Mouse (Mus musculus) hindbrain, embryonic 16.5 days (tissue): ENCODE measurements around the gene Usp50. TPM values are rescaled to one million over a fixed set of nuclear protein-coding genes. Genes with fewer than 3 reads are reported as not detected.

Experiments
- ATAC-seq: fragments of 200-750 bp; cut with Nextera tagmentation; 2 replicates; pipeline ENCODE4 v1.8.0; 2017; ENCODE audit warnings: moderate TSS enrichment, moderate library complexity
- H3K27ac ChIP-seq: fragments of 300-500 bp; sonication (generic); 2 replicates; pipeline ENCODE4 v1.5.1; 2014; ENCODE audit warnings: low read depth, mild to moderate bottlenecking, control low read depth, low read length, moderate library complexity
- H3K27me3 ChIP-seq: fragments of 300-500 bp; sonication (generic); replicated peaks from 2 replicates; pipeline ENCODE4 v1.6.1; 2014; ENCODE audit warnings: low read length; ENCODE audit not compliant: control insufficient read depth, insufficient read depth
- H3K36me3 ChIP-seq: fragments of 300-500 bp; sonication (generic); 2 replicates; pipeline ENCODE4 v1.6.1; 2014; ENCODE audit warnings: mild to moderate bottlenecking, low read length, moderate library complexity, mixed read lengths; ENCODE audit not compliant: control insufficient read depth, insufficient read depth
- H3K4me1 ChIP-seq: fragments of 300-500 bp; sonication (generic); 2 replicates; pipeline ENCODE4 v1.6.1; 2014; ENCODE audit warnings: low read depth, low read length; ENCODE audit not compliant: control insufficient read depth, insufficient read depth
- H3K4me2 ChIP-seq: fragments of 300-500 bp; sonication (generic); 2 replicates; pipeline ENCODE4 v1.6.1; 2014; ENCODE audit warnings: mild to moderate bottlenecking, low read length, control low read depth, moderate library complexity
- H3K4me3 ChIP-seq: fragments of 300-500 bp; sonication (generic); 2 replicates; pipeline ENCODE4 v1.5.1; 2014; ENCODE audit warnings: mild to moderate bottlenecking, low read length, control low read depth, moderate library complexity
- H3K9ac ChIP-seq: fragments of 300-500 bp; sonication (generic); 2 replicates; pipeline ENCODE4 v1.6.1; 2014; ENCODE audit warnings: low read depth, mild to moderate bottlenecking, control low read depth, low read length, moderate library complexity
- H3K9me3 ChIP-seq: fragments of 300-500 bp; sonication (generic); 2 replicates; pipeline ENCODE4 v1.6.1; 2014; ENCODE audit warnings: mild to moderate bottlenecking, low read length, moderate library complexity; ENCODE audit not compliant: control insufficient read depth
- WGBS: fragments of 180-500 bp; shearing (Covaris S2); extraction: QIAGEN DNeasy Blood & Tissue Kit; methylation state at CpG from one replicate; pipeline ENCODE4 v1.1.7; 2014; 5-methylcytosine and 5-hydroxymethylcytosine counted together
- polyA plus RNA-seq: library from polyadenylated mRNA; unstranded; fragments of >200 nt; fragmentation: Nextera tagmentation; extraction: Ambion mirVana; gene quantifications from 2 replicates; pipeline ENCODE4 v1.2.1, GENCODE M21; 2015

The Usp50 gene
- polyA plus RNA-seq, 1 experiment from 2014 or later = 1.8 TPM

GRCm38 (mm10) chr2:126767599-126767998, 15.7 kb downstream of the Usp50 start:
- WGBS = 98% methylated on average over 3 of the region's 3 CpGs
- H3K9ac ChIP-seq = no peak overlapping the region
- H3K4me3 ChIP-seq = no peak overlapping the region
- no peak for ATAC-seq
- no peaks in the 10 kb centered on the region for H3K27me3 ChIP-seq
- H3K4me1 ChIP-seq = no peaks in the 10 kb centered on the region; the same call in 1 of the 2 replicates
- H3K27ac ChIP-seq = no peak overlapping the region
- H3K36me3 ChIP-seq = no peaks in the 10 kb centered on the region
- H3K4me2 ChIP-seq = no peak overlapping the region
- no peaks in the 10 kb centered on the region for H3K9me3 ChIP-seq

GRCm38 (mm10) chr2:126765867-126766582, 17.2 kb downstream of the Usp50 start:
- Histone ChIP-seq H3K27me3 (no peaks in the 10 kb centered on the region), H3K4me3 (no peak overlapping the region), H3K9ac (no peak overlapping the region), H3K4me2 (0 out of 2 replicates have a peak overlapping the region, but pooled peaks have one; percentile 7), H3K4me1 (no peaks in the 10 kb centered on the region; the same call in 1 of the 2 replicates), H3K9me3 (no peaks in the 10 kb centered on the region), H3K27ac (no peak overlapping the region), H3K36me3 (peaks cover 13% of the 10 kb centered on the region)
- WGBS = 32% methylated on average over 11 of the region's 11 CpGs
- ATAC-seq = peak; percentile 81

- H3K4me1 ChIP-seq = no peaks in the 10 kb centered on the region
- no peak for ATAC-seq
- no peak overlapping the region for H3K4me2 ChIP-seq
- H3K9ac ChIP-seq = no peak overlapping the region
- H3K36me3 ChIP-seq = peaks cover 64% of the 10 kb centered on the region
- H3K27ac ChIP-seq = no peak overlapping the region
- no peak overlapping the region for H3K4me3 ChIP-seq
- 93% methylated on average over 7 of the region's 7 CpGs for WGBS
- H3K27me3 ChIP-seq = no peaks in the 10 kb centered on the region
- H3K9me3 ChIP-seq = no peaks in the 10 kb centered on the region
Measured at GRCm38 (mm10) chr2:126759351-126759750, 23.9 kb downstream of the Usp50 start.

GRCm38 (mm10) chr2:126755664-126756063, 27.6 kb downstream of the Usp50 start:
- Histone ChIP-seq H3K36me3 (peaks cover 65% of the 10 kb centered on the region), H3K9me3 (no peaks in the 10 kb centered on the region), H3K27me3 (no peaks in the 10 kb centered on the region), H3K9ac (no peak overlapping the region), H3K27ac (no peak overlapping the region), H3K4me3 (no peak overlapping the region), H3K4me2 (no peak overlapping the region), H3K4me1 (no peaks in the 10 kb centered on the region)
- no peak for ATAC-seq
- 97% methylated on average over 6 of the region's 6 CpGs for WGBS

- Histone ChIP-seq H3K4me2 (no peak overlapping the region), H3K9ac (no peak overlapping the region), H3K36me3 (peaks cover 19% of the 10 kb centered on the region), H3K27ac (no peak overlapping the region), H3K9me3 (no peaks in the 10 kb centered on the region), H3K4me1 (no peaks in the 10 kb centered on the region), H3K27me3 (no peaks in the 10 kb centered on the region), H3K4me3 (no peak overlapping the region)
- 94% methylated on average over 5 of the region's 5 CpGs for WGBS
- no peak for ATAC-seq
Measured at GRCm38 (mm10) chr2:126743389-126743788, 39.9 kb downstream of the Usp50 start.

GRCm38 (mm10) chr2:126740314-126740713, 43.0 kb downstream of the Usp50 start:
- Histone ChIP-seq H3K27ac (no peak overlapping the region), H3K9me3 (no peaks in the 10 kb centered on the region), H3K27me3 (no peaks in the 10 kb centered on the region), H3K4me2 (no peak overlapping the region), H3K4me3 (no peak overlapping the region), H3K9ac (no peak overlapping the region), H3K4me1 (no peaks in the 10 kb centered on the region), H3K36me3 (peaks cover 23% of the 10 kb centered on the region)
- ATAC-seq = no peak
- 86% methylated on average over 2 of the region's 2 CpGs for WGBS

- no peak for ATAC-seq
- no peak overlapping the region for H3K4me3 ChIP-seq
- 86% methylated on average over 6 of the region's 6 CpGs for WGBS
- H3K27ac ChIP-seq = no peak overlapping the region
- H3K27me3 ChIP-seq = no peaks in the 10 kb centered on the region
- no peaks in the 10 kb centered on the region for H3K9me3 ChIP-seq
- H3K4me2 ChIP-seq = no peak overlapping the region
- H3K4me1 ChIP-seq = no peaks in the 10 kb centered on the region
- peaks cover 20% of the 10 kb centered on the region for H3K36me3 ChIP-seq
- H3K9ac ChIP-seq = no peak overlapping the region
Measured at GRCm38 (mm10) chr2:126735339-126736073, 47.8 kb downstream of the Usp50 start.

- Histone ChIP-seq H3K4me2 (no peak overlapping the region), H3K27ac (no peak overlapping the region), H3K9me3 (no peaks in the 10 kb centered on the region), H3K27me3 (no peaks in the 10 kb centered on the region), H3K4me3 (no peak overlapping the region), H3K9ac (no peak overlapping the region), H3K4me1 (no peaks in the 10 kb centered on the region), H3K36me3 (peaks cover 13% of the 10 kb centered on the region)
- 92% methylated on average over 2 of the region's 2 CpGs for WGBS
- ATAC-seq = no peak
Measured at GRCm38 (mm10) chr2:126730502-126730901, 52.8 kb downstream of the Usp50 start.

GRCm38 (mm10) chr2:126729207-126729606, 54.1 kb downstream of the Usp50 start:
- Histone ChIP-seq H3K4me1 (no peaks in the 10 kb centered on the region), H3K27me3 (no peaks in the 10 kb centered on the region), H3K27ac (no peak overlapping the region), H3K4me3 (no peak overlapping the region), H3K4me2 (no peak overlapping the region), H3K9me3 (no peaks in the 10 kb centered on the region), H3K9ac (no peak overlapping the region), H3K36me3 (peaks cover 13% of the 10 kb centered on the region)
- no peak for ATAC-seq
- WGBS = 99% methylated on average over 4 of the region's 4 CpGs
